Mouse (Mus musculus): ENCODE data around the gene Gm13693. TPM values are rescaled to one million over a fixed set of nuclear protein-coding genes. Genes with fewer than 3 reads are reported as not detected.
A peak's percentile ranks its signal among the peaks of the same experiment; 100 is the strongest.
"Not testable (repeated sequence)": the region's sequence is repeated elsewhere in the genome, so short reads cannot be mapped to it uniquely, and the experiment has no call there.

Gm13693 gene
- polyA plus RNA-seq, 1 experiment from 2014 or later = not detected

- not testable (repeated sequence) for H3K36me3 ChIP-seq (ENCODE audit: control insufficient read depth, insufficient read depth, low read length); H3K9me3 ChIP-seq (ENCODE audit: control insufficient read depth, low read length); H3K27me3 ChIP-seq (ENCODE audit: control insufficient read depth, insufficient read depth, low read length); ATAC-seq (ENCODE audit: insufficient number of reproducible peaks, insufficient read depth, low FRiP score, low read depth); H3K9ac ChIP-seq (ENCODE audit: low read length); H3K4me2 ChIP-seq (ENCODE audit: low read length); H3K27ac ChIP-seq (replicated peaks in 1 of 2; ENCODE audit: control insufficient read depth in 1 of 2, insufficient read depth in 1 of 2, low read depth in 2 of 2, low read length in 2 of 2); H3K4me1 ChIP-seq (ENCODE audit: control insufficient read depth in 2 of 2, insufficient read depth in 2 of 2, low read length in 2 of 2); H3K4me3 ChIP-seq (ENCODE audit: control insufficient read depth in 1 of 2, insufficient read depth in 1 of 2, low read depth in 1 of 2, low read length in 2 of 2)
- WGBS = no CpG with 5 or more reads among the region's 6 CpGs
Measured at GRCm38 (mm10) chr2:83972823-83973222, 11.5 kb downstream of the Gm13693 start, which contains the start of gene Gm13696. Gm13696 (plus strand) TSS chr2:83973123.

DNA sequence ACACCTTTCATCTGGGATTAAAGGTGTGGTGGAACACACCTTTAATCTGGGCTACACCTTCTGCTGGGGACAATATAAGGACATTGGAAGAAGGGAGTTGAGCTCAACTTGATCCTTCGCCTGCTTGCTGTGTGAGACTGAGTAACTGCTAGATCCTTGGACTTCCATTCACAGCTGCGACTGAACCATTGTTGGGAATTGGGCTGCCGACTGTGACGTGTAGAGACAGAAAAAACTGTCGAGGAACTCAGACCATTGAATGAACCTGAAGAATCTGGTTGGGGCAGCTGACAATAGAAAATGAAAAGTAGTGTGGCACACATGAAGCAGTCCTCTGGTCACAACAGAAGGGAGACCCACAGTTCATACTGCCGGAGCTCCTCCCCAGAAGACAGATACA lies 17.3 kb downstream of the Gm13693 start, which contains the start of gene Gm13694:
Gm13694 (plus strand) TSS at position 301 of the 400 bp plus-strand sequence.
- H3K9me3 ChIP-seq (ENCODE audit: control insufficient read depth, low read length); H3K27ac ChIP-seq (replicated peaks in 1 of 2; ENCODE audit: control insufficient read depth in 1 of 2, insufficient read depth in 1 of 2, low read depth in 2 of 2, low read length in 2 of 2); H3K9ac ChIP-seq (ENCODE audit: low read length); H3K4me1 ChIP-seq (ENCODE audit: control insufficient read depth in 2 of 2, insufficient read depth in 2 of 2, low read length in 2 of 2); H3K36me3 ChIP-seq (ENCODE audit: control insufficient read depth, insufficient read depth, low read length); ATAC-seq (ENCODE audit: insufficient number of reproducible peaks, insufficient read depth, low FRiP score, low read depth); H3K4me2 ChIP-seq (ENCODE audit: low read length); H3K27me3 ChIP-seq (ENCODE audit: control insufficient read depth, insufficient read depth, low read length); H3K4me3 ChIP-seq (ENCODE audit: control insufficient read depth in 1 of 2, insufficient read depth in 1 of 2, low read depth in 1 of 2, low read length in 2 of 2): not testable (repeated sequence)
- WGBS = no CpG with 5 or more reads among the region's 6 CpGs

DNA sequence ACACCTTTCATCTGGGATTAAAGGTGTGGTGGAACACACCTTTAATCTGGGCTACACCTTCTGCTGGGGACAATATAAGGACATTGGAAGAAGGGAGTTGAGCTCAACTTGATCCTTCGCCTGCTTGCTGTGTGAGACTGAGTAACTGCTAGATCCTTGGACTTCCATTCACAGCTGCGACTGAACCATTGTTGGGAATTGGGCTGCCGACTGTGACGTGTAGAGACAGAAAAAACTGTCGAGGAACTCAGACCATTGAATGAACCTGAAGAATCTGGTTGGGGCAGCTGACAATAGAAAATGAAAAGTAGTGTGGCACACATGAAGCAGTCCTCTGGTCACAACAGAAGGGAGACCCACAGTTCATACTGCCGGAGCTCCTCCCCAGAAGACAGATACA lies 23.1 kb downstream of the Gm13693 start, which contains the start of gene Gm13697:
Gm13697 (plus strand) TSS at position 301 of the 400 bp plus-strand sequence.
- H3K36me3 ChIP-seq (ENCODE audit: control insufficient read depth, insufficient read depth, low read length); H3K9ac ChIP-seq (ENCODE audit: low read length); H3K27me3 ChIP-seq (ENCODE audit: control insufficient read depth, insufficient read depth, low read length); H3K4me3 ChIP-seq (ENCODE audit: control insufficient read depth in 1 of 2, insufficient read depth in 1 of 2, low read depth in 1 of 2, low read length in 2 of 2); H3K4me2 ChIP-seq (ENCODE audit: low read length); H3K9me3 ChIP-seq (ENCODE audit: control insufficient read depth, low read length); H3K27ac ChIP-seq (replicated peaks in 1 of 2; ENCODE audit: control insufficient read depth in 1 of 2, insufficient read depth in 1 of 2, low read depth in 2 of 2, low read length in 2 of 2); ATAC-seq (ENCODE audit: insufficient number of reproducible peaks, insufficient read depth, low FRiP score, low read depth); H3K4me1 ChIP-seq (ENCODE audit: control insufficient read depth in 2 of 2, insufficient read depth in 2 of 2, low read length in 2 of 2): not testable (repeated sequence)
- WGBS = no CpG with 5 or more reads among the region's 6 CpGs

DNA sequence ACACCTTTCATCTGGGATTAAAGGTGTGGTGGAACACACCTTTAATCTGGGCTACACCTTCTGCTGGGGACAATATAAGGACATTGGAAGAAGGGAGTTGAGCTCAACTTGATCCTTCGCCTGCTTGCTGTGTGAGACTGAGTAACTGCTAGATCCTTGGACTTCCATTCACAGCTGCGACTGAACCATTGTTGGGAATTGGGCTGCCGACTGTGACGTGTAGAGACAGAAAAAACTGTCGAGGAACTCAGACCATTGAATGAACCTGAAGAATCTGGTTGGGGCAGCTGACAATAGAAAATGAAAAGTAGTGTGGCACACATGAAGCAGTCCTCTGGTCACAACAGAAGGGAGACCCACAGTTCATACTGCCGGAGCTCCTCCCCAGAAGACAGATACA lies 28.9 kb downstream of the Gm13693 start, which contains the start of gene Gm13691:
Gm13691 (plus strand) TSS at position 301 of the 400 bp plus-strand sequence.
- H3K4me3 ChIP-seq (ENCODE audit: control insufficient read depth in 1 of 2, insufficient read depth in 1 of 2, low read depth in 1 of 2, low read length in 2 of 2); H3K4me1 ChIP-seq (ENCODE audit: control insufficient read depth in 2 of 2, insufficient read depth in 2 of 2, low read length in 2 of 2); H3K27me3 ChIP-seq (ENCODE audit: control insufficient read depth, insufficient read depth, low read length); H3K9me3 ChIP-seq (ENCODE audit: control insufficient read depth, low read length); H3K9ac ChIP-seq (ENCODE audit: low read length); H3K36me3 ChIP-seq (ENCODE audit: control insufficient read depth, insufficient read depth, low read length); H3K4me2 ChIP-seq (ENCODE audit: low read length); ATAC-seq (ENCODE audit: insufficient number of reproducible peaks, insufficient read depth, low FRiP score, low read depth); H3K27ac ChIP-seq (replicated peaks in 1 of 2; ENCODE audit: control insufficient read depth in 1 of 2, insufficient read depth in 1 of 2, low read depth in 2 of 2, low read length in 2 of 2): not testable (repeated sequence)
- WGBS = no CpG with 5 or more reads among the region's 6 CpGs

DNA sequence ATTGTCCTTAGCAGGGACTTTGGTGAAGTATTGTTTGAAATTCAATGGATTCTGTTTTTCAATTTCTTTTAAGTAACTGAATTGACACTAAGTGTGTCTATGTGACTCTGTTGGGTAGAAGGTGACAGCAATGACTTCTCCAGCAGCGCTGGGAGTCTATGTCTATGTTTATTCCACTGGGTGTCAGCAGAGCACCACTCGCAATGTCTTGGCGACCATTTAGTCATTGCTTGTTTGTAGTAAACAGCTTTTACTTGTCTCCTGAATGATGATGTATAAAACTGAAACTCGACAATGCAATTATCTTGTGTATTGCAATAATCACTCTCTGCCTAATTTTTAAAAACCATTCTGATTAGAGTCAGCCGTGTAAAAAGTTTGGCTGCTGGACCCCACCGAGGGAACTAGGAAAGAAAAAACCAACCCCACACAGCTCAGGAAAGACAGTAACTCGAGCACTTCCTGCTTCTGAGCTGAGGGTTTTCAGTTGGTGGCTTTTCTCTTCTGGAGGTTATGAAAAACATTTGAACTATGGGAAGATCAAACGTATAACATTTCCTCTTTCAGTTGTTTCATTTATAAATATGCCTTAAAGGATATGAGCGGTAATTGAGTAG lies 32.4 kb downstream of the Gm13693 start:
- not testable (repeated sequence) for H3K36me3 ChIP-seq (ENCODE audit: control insufficient read depth, insufficient read depth, low read length); H3K9ac ChIP-seq (ENCODE audit: low read length); H3K27me3 ChIP-seq (ENCODE audit: control insufficient read depth, insufficient read depth, low read length); H3K27ac ChIP-seq (replicated peaks in 1 of 2; ENCODE audit: control insufficient read depth in 1 of 2, insufficient read depth in 1 of 2, low read depth in 2 of 2, low read length in 2 of 2); H3K9me3 ChIP-seq (ENCODE audit: control insufficient read depth, low read length); ATAC-seq (ENCODE audit: insufficient number of reproducible peaks, insufficient read depth, low FRiP score, low read depth); H3K4me1 ChIP-seq (ENCODE audit: control insufficient read depth in 2 of 2, insufficient read depth in 2 of 2, low read length in 2 of 2); H3K4me3 ChIP-seq (ENCODE audit: control insufficient read depth in 1 of 2, insufficient read depth in 1 of 2, low read depth in 1 of 2, low read length in 2 of 2)
- H3K4me2 ChIP-seq (ENCODE audit: low read length) = 0 out of 2 replicates have a peak overlapping the region, but pooled peaks have one; percentile 26
- 36% methylated on average over 7 of the region's 9 CpGs for WGBS

GRCm38 (mm10) chr2:83994526-83994925 lies 33.2 kb downstream of the Gm13693 start:
- H3K4me1 ChIP-seq (ENCODE audit: control insufficient read depth in 2 of 2, insufficient read depth in 2 of 2, low read length in 2 of 2); H3K4me2 ChIP-seq (ENCODE audit: low read length); H3K9me3 ChIP-seq (ENCODE audit: control insufficient read depth, low read length); H3K36me3 ChIP-seq (ENCODE audit: control insufficient read depth, insufficient read depth, low read length); H3K27ac ChIP-seq (replicated peaks in 1 of 2; ENCODE audit: control insufficient read depth in 1 of 2, insufficient read depth in 1 of 2, low read depth in 2 of 2, low read length in 2 of 2); H3K9ac ChIP-seq (ENCODE audit: low read length); ATAC-seq (ENCODE audit: insufficient number of reproducible peaks, insufficient read depth, low FRiP score, low read depth); H3K27me3 ChIP-seq (ENCODE audit: control insufficient read depth, insufficient read depth, low read length); H3K4me3 ChIP-seq (ENCODE audit: control insufficient read depth in 1 of 2, insufficient read depth in 1 of 2, low read depth in 1 of 2, low read length in 2 of 2): not testable (repeated sequence)
- WGBS = no CpG with 5 or more reads among the region's 3 CpGs

DNA sequence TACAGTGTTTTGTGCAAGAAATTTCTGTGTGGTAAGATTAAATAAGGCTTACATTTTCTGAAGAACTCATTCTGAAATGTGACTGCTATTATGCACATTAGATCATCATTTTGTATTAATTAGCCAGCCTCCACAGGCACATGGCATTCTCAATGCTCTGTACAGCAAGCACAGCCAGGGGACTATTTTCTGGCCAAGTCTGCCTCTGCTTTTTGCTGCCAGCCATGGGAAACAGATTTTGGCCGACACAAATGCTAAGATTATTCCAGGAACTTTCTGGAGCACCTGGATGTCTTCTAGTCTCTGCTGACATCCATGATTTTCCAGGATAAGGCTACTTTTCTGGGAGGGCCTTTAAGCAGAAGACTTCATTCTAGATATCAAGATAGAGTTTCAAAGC lies 47.6 kb downstream of the Gm13693 start:
- Histone ChIP-seq H3K4me1 (ENCODE audit: control insufficient read depth in 2 of 2, insufficient read depth in 2 of 2, low read length in 2 of 2) (no peaks in the 10 kb centered on the region), H3K27me3 (ENCODE audit: control insufficient read depth, insufficient read depth, low read length) (no peaks in the 10 kb centered on the region), H3K9me3 (ENCODE audit: control insufficient read depth, low read length) (no peaks in the 10 kb centered on the region), H3K4me2 (ENCODE audit: low read length) (no peak overlapping the region), H3K36me3 (ENCODE audit: control insufficient read depth, insufficient read depth, low read length) (no peaks in the 10 kb centered on the region), H3K4me3 (ENCODE audit: control insufficient read depth in 1 of 2, insufficient read depth in 1 of 2, low read depth in 1 of 2, low read length in 2 of 2) (no peak overlapping the region), H3K9ac (ENCODE audit: low read length) (no peak overlapping the region), H3K27ac (replicated peaks in 1 of 2; ENCODE audit: control insufficient read depth in 1 of 2, insufficient read depth in 1 of 2, low read depth in 2 of 2, low read length in 2 of 2) (no peak overlapping the region)
- no peak for ATAC-seq (ENCODE audit: insufficient number of reproducible peaks, insufficient read depth, low FRiP score, low read depth)
- WGBS = 44% methylated on average over 1 of the region's 1 CpGs

DNA sequence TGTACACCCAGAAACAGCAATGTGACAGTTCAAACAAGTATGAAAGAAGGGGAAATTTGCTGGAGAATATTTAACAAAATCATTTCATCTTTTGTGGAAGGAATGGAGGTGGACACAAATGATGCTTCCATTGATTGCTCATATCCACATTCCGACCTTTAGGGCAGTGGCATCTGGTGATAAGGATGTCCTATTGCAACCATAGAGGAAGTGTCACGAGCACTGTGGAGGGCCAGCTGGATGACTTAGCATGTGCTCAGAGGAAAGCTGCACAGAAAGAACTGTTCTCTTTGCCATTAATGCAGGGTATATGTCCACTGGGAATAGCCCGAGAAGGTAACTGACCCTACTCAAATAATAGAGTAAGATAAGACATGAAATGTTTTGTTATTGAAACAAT lies 48.5 kb downstream of the Gm13693 start:
- Histone ChIP-seq H3K9ac (ENCODE audit: low read length) (no peak overlapping the region), H3K27me3 (ENCODE audit: control insufficient read depth, insufficient read depth, low read length) (no peaks in the 10 kb centered on the region), H3K4me1 (ENCODE audit: control insufficient read depth in 2 of 2, insufficient read depth in 2 of 2, low read length in 2 of 2) (no peaks in the 10 kb centered on the region), H3K4me2 (ENCODE audit: low read length) (no peak overlapping the region), H3K4me3 (ENCODE audit: control insufficient read depth in 1 of 2, insufficient read depth in 1 of 2, low read depth in 1 of 2, low read length in 2 of 2) (no peak overlapping the region), H3K36me3 (ENCODE audit: control insufficient read depth, insufficient read depth, low read length) (no peaks in the 10 kb centered on the region), H3K9me3 (ENCODE audit: control insufficient read depth, low read length) (no peaks in the 10 kb centered on the region), H3K27ac (replicated peaks in 1 of 2; ENCODE audit: control insufficient read depth in 1 of 2, insufficient read depth in 1 of 2, low read depth in 2 of 2, low read length in 2 of 2) (no peak overlapping the region)
- 55% methylated on average over 3 of the region's 3 CpGs for WGBS
- no peak for ATAC-seq (ENCODE audit: insufficient number of reproducible peaks, insufficient read depth, low FRiP score, low read depth)
